Mouse (Mus musculus): ENCODE measurements around the gene Sgpp2. TPM values are rescaled to one million over a fixed set of nuclear protein-coding genes. Genes with fewer than 3 reads are reported as not detected.

Gene Sgpp2
- polyA plus RNA-seq (2012; rRNA removed): 87.1 and 88.3 TPM in 2 replicates

DNA sequence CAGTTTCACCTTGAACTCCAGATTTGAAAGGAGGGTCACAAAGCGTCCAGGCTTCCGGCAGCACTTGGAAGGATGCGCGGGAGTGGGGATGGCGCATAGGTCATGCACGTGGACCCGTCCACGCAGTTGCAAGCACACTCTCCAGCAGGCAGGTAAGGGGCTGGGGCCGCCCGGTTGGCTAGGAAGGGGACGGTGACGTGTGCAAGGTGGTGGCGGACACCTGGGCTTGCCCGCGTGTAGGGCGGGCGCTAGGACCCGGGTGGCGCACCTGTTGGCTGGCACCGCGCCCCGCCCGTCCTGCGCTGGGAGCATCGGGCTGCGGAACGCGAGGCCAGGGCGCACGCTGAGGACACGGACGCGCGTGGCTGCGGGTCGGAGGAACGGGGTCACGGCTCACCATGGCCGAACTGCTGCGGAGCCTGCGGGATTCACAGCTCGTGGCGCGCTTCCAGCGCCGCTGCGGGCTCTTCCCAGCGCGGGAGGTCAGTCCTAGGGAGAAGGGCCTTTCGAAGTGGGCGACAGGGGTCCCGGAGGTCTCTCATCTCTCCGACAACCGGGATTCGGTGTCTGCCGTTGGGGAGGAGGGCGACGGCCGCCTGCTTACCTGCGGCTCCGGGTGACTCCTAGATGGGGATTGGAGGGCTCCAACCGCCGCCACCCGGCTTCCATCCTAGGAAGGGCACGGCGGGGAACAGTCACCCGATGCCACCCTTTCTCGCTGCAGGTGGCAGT lies at the start of gene Sgpp2:
Gene Sgpp2, plus strand, starts transcription at position 325 of the 732 bp plus-strand sequence.
- Histone ChIP-seq H3K4me3 (replicated peaks; ENCODE audit: insufficient read depth, low read depth, low read length) (peak within 1 kb of the TSS; percentile 80), H3K27me3 (ENCODE audit: control insufficient read depth, insufficient read depth, low read length) (no peaks in the 10 kb centered on the region), H3K4me1 (ENCODE audit: control insufficient read depth, insufficient read depth, low read length) (no peaks in the 10 kb centered on the region; the same call in 1 of the 2 replicates), H3K27ac (ENCODE audit: insufficient read depth, low read length) (peak within 1 kb of the TSS; percentile 96)
- TF ChIP-seq POLR2A (IDR thresholded peaks at IDR 0.05; ENCODE audit: borderline replicate concordance, insufficient read depth, low read length): peak; percentile 78
- no peak for TF ChIP-seq CTCF (IDR thresholded peaks at IDR 0.05; ENCODE audit: borderline replicate concordance, insufficient read depth, low read depth, low read length)
- peak; percentile 93 to 94 for DNase-seq
- WGBS: under 1% methylated on average over 63 of the region's 68 CpGs

DNA sequence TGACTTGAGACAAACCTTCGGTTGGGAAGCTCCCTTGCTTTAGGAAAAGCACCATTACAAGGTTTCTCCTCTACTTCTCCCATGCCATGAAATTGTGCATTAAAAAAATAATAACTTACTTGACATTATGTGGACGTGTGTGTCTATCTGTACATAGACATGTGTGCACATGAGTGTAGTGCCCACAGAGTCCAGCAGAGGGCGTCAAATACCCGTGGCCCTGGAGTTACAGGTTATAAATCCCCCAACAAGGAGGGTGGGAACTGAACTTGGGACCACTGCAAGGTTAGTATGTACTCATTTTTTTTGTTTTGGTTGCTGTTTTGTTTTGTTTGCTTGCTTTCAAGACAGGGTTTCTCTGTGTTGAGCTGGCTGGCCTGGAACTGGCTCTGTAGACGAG lies 42.6 kb upstream of the Sgpp2 start:
- DNase-seq: no peak
- no peaks in the 10 kb centered on the region for H3K27me3 ChIP-seq (ENCODE audit: control insufficient read depth, insufficient read depth, low read length)
- H3K27ac ChIP-seq (ENCODE audit: insufficient read depth, low read length): no peak overlapping the region
- H3K4me3 ChIP-seq (replicated peaks; ENCODE audit: insufficient read depth, low read depth, low read length): no peak overlapping the region
- TF ChIP-seq POLR2A (IDR thresholded peaks at IDR 0.05; ENCODE audit: borderline replicate concordance, insufficient read depth, low read length): no peak
- TF ChIP-seq CTCF (IDR thresholded peaks at IDR 0.05; ENCODE audit: borderline replicate concordance, insufficient read depth, low read depth, low read length): no peak
- WGBS: 61% methylated on average over 5 of the region's 5 CpGs
- no peaks in the 10 kb centered on the region for H3K4me1 ChIP-seq (ENCODE audit: control insufficient read depth, insufficient read depth, low read length)

- no peak overlapping the region for H3K27ac ChIP-seq (ENCODE audit: insufficient read depth, low read length)
- no peaks in the 10 kb centered on the region for H3K4me1 ChIP-seq (ENCODE audit: control insufficient read depth, insufficient read depth, low read length)
- TF ChIP-seq POLR2A (IDR thresholded peaks at IDR 0.05; ENCODE audit: borderline replicate concordance, insufficient read depth, low read length) (no peak), CTCF (IDR thresholded peaks at IDR 0.05; ENCODE audit: borderline replicate concordance, insufficient read depth, low read depth, low read length) (no peak)
- no peak overlapping the region for H3K4me3 ChIP-seq (replicated peaks; ENCODE audit: insufficient read depth, low read depth, low read length)
- H3K27me3 ChIP-seq (ENCODE audit: control insufficient read depth, insufficient read depth, low read length): no peaks in the 10 kb centered on the region
- 83% methylated on average over 3 of the region's 3 CpGs for WGBS
- no peak for DNase-seq
Measured at GRCm38 (mm10) chr1:78272915-78273314, 37.2 kb upstream of the Sgpp2 start.

DNA sequence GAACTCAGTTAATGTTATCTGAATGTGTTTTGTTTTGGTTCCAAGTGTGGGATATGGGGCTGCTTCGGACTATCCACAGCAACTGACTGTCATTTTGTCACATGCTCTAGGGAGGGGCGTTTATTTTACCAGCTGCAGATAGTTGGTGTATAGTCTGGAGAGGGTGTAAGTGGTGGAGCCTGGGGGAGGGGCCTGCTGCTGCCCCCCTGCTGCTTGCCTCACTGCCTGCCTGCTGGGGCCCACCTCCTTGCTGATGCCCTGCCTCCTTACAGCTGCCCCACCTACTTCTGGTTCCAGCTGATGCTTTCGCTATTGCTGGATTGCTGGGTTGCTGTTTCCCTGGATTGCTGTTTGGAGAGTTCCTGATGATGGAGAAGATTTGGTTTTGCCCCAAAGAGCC lies 31.0 kb upstream of the Sgpp2 start:
- TF ChIP-seq CTCF (IDR thresholded peaks at IDR 0.05; ENCODE audit: borderline replicate concordance, insufficient read depth, low read depth, low read length): no peak
- TF ChIP-seq POLR2A (IDR thresholded peaks at IDR 0.05; ENCODE audit: borderline replicate concordance, insufficient read depth, low read length): no peak
- H3K27ac ChIP-seq (ENCODE audit: insufficient read depth, low read length): no peak overlapping the region
- no peaks in the 10 kb centered on the region for H3K27me3 ChIP-seq (ENCODE audit: control insufficient read depth, insufficient read depth, low read length)
- DNase-seq: no peak
- H3K4me3 ChIP-seq (replicated peaks; ENCODE audit: insufficient read depth, low read depth, low read length): no peak overlapping the region
- H3K4me1 ChIP-seq (ENCODE audit: control insufficient read depth, insufficient read depth, low read length): no peaks in the 10 kb centered on the region
- 33% methylated on average over 3 of the region's 3 CpGs for WGBS

DNA sequence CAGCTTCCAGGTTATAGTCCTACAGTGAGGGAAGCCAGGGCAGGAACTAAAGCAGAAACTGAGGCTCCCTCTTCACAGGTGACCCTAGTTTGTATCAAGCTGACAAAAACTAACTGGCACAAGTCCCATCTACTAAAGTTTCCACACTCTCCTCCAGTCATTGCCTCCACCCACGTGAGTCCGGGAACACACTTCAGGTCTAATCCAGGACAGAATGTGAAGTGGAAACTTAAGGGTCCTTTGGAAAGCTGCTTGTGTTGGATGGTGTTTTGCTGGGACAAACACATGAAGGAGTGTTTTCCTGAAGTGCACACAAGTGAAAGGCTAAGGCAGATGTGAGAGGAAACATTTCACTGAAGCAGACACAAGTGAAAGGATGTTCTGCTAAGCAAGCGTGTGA lies 17.7 kb upstream of the Sgpp2 start:
- TF ChIP-seq POLR2A (IDR thresholded peaks at IDR 0.05; ENCODE audit: borderline replicate concordance, insufficient read depth, low read length): no peak
- TF ChIP-seq CTCF (IDR thresholded peaks at IDR 0.05; ENCODE audit: borderline replicate concordance, insufficient read depth, low read depth, low read length): no peak
- WGBS: 96% methylated on average over 3 of the region's 3 CpGs
- Histone ChIP-seq H3K4me1 (ENCODE audit: control insufficient read depth, insufficient read depth, low read length) (no peaks in the 10 kb centered on the region), H3K27me3 (ENCODE audit: control insufficient read depth, insufficient read depth, low read length) (no peaks in the 10 kb centered on the region), H3K27ac (ENCODE audit: insufficient read depth, low read length) (no peak overlapping the region), H3K4me3 (replicated peaks; ENCODE audit: insufficient read depth, low read depth, low read length) (no peak overlapping the region)
- DNase-seq: no peak

GRCm38 (mm10) chr1:78299670-78300225 lies 10.4 kb upstream of the Sgpp2 start:
- Histone ChIP-seq H3K4me3 (replicated peaks; ENCODE audit: insufficient read depth, low read depth, low read length) (no peak overlapping the region), H3K27ac (ENCODE audit: insufficient read depth, low read length) (no peak overlapping the region), H3K4me1 (ENCODE audit: control insufficient read depth, insufficient read depth, low read length) (no peaks in the 10 kb centered on the region), H3K27me3 (ENCODE audit: control insufficient read depth, insufficient read depth, low read length) (no peaks in the 10 kb centered on the region)
- no peak for DNase-seq
- no peak for TF ChIP-seq POLR2A (IDR thresholded peaks at IDR 0.05; ENCODE audit: borderline replicate concordance, insufficient read depth, low read length)
- TF ChIP-seq CTCF (IDR thresholded peaks at IDR 0.05; ENCODE audit: borderline replicate concordance, insufficient read depth, low read depth, low read length): no peak
- whole genome bisulfite sequencing: 40% methylated on average over 7 of the region's 7 CpGs

GRCm38 (mm10) chr1:78308688-78309087 lies 1.5 kb upstream of the Sgpp2 start:
- no peak for DNase-seq
- Histone ChIP-seq H3K4me1 (ENCODE audit: control insufficient read depth, insufficient read depth, low read length) (no peaks in the 10 kb centered on the region; the same call in 1 of the 2 replicates), H3K27ac (ENCODE audit: insufficient read depth, low read length) (no peak overlapping the region), H3K4me3 (replicated peaks; ENCODE audit: insufficient read depth, low read depth, low read length) (no peak overlapping the region), H3K27me3 (ENCODE audit: control insufficient read depth, insufficient read depth, low read length) (no peaks in the 10 kb centered on the region)
- TF ChIP-seq POLR2A (IDR thresholded peaks at IDR 0.05; ENCODE audit: borderline replicate concordance, insufficient read depth, low read length) (no peak), CTCF (IDR thresholded peaks at IDR 0.05; ENCODE audit: borderline replicate concordance, insufficient read depth, low read depth, low read length) (no peak)
- 100% methylated on average over 1 of the region's 1 CpGs for WGBS

DNA sequence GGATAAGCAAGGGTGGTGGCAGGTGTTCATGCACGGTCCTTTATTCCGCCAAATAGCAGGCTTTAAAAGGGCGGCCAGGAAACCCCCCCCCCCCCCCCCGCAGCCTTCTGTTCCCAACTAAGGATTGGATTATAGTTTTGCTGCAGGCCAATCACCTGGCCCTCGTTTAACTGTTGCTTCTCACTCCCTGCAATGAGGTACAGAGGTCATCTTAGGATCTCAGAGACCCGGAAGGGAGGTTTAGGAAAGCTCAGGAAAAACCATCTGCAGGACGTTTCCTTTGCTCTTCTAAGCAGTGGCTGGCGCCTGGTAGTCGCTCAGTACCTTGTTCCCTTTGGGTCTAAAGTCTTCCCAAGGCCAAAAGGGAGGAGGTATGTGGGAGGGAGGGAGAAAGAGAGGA lies 865 bp upstream of the Sgpp2 start:
- peak overlapping the region; percentile 23 for H3K4me3 ChIP-seq (replicated peaks; ENCODE audit: insufficient read depth, low read depth, low read length)
- TF ChIP-seq CTCF (IDR thresholded peaks at IDR 0.05; ENCODE audit: borderline replicate concordance, insufficient read depth, low read depth, low read length) (no peak), POLR2A (IDR thresholded peaks at IDR 0.05; ENCODE audit: borderline replicate concordance, insufficient read depth, low read length) (no peak)
- WGBS: 5% methylated on average over 9 of the region's 9 CpGs
- H3K4me1 ChIP-seq (ENCODE audit: control insufficient read depth, insufficient read depth, low read length): no peaks in the 10 kb centered on the region; the same call in 1 of the 2 replicates
- H3K27ac ChIP-seq (ENCODE audit: insufficient read depth, low read length): no peak overlapping the region
- no peaks in the 10 kb centered on the region for H3K27me3 ChIP-seq (ENCODE audit: control insufficient read depth, insufficient read depth, low read length)
- DNase-seq: peak; percentile 36 to 43
